Mouse (Mus musculus) lung, embryonic 16.5 days (tissue): Measurements from ENCODE around the gene Ube2h. TPM values are rescaled to one million over a fixed set of nuclear protein-coding genes. Genes with fewer than 3 reads are reported as not detected.

Source experiments
- ATAC-seq: fragments of 200-750 bp; cut with Nextera tagmentation; 2 replicates; pipeline ENCODE4 v1.8.0; 2017; ENCODE audit warnings: low read depth, mild to moderate bottlenecking, moderate library complexity
- H3K27ac ChIP-seq: fragments of 300-500 bp; sonication (generic); 2 replicates; pipeline ENCODE4 v1.5.1; 2014; ENCODE audit warnings: mild to moderate bottlenecking, control low read depth, low read length
- H3K27me3 ChIP-seq: fragments of 300-500 bp; sonication (generic); 2 replicates; pipeline ENCODE4 v1.6.1; 2014; ENCODE audit warnings: low read depth, low read length, mixed read lengths; ENCODE audit not compliant: control insufficient read depth, insufficient read depth
- H3K36me3 ChIP-seq: fragments of 300-500 bp; sonication (generic); 2 replicates; pipeline ENCODE4 v1.6.1; 2014; ENCODE audit warnings: low read length; ENCODE audit not compliant: control insufficient read depth, insufficient read depth
- H3K4me1 ChIP-seq: fragments of 300-500 bp; sonication (generic); replicated peaks from 2 replicates; pipeline ENCODE4 v1.6.1; 2014; ENCODE audit warnings: low read length, mixed read lengths; ENCODE audit not compliant: control insufficient read depth, insufficient read depth
- H3K4me2 ChIP-seq: fragments of 300-500 bp; sonication (generic); 2 replicates; pipeline ENCODE4 v1.6.1; 2014; ENCODE audit warnings: low read depth, low read length, control low read depth
- H3K4me3 ChIP-seq: fragments of 300-500 bp; sonication (generic); 2 replicates; pipeline ENCODE4 v1.5.1; 2014; ENCODE audit warnings: mild to moderate bottlenecking, low read length, control low read depth
- H3K9ac ChIP-seq: fragments of 300-500 bp; sonication (generic); 2 replicates; pipeline ENCODE4 v1.6.1; 2014; ENCODE audit warnings: low read length, control low read depth
- H3K9me3 ChIP-seq: fragments of 300-500 bp; sonication (generic); 2 replicates; pipeline ENCODE4 v1.6.1; 2016; ENCODE audit warnings: low read length; ENCODE audit not compliant: control insufficient read depth
- WGBS: fragments of 180-500 bp; shearing (Covaris S2); extraction: QIAGEN DNeasy Blood & Tissue Kit; methylation state at CpG from one replicate; pipeline ENCODE4 v1.1.7; 2014; 5-methylcytosine and 5-hydroxymethylcytosine counted together
- polyA plus RNA-seq: library from polyadenylated mRNA; unstranded; fragments of >200 nt; fragmentation: Nextera tagmentation; extraction: Ambion mirVana; gene quantifications from 2 replicates; pipeline ENCODE4 v1.2.1, GENCODE M21; 2015

The Ube2h gene
- polyA plus RNA-seq, 1 experiment from 2014 or later = 42.5 TPM

DNA sequence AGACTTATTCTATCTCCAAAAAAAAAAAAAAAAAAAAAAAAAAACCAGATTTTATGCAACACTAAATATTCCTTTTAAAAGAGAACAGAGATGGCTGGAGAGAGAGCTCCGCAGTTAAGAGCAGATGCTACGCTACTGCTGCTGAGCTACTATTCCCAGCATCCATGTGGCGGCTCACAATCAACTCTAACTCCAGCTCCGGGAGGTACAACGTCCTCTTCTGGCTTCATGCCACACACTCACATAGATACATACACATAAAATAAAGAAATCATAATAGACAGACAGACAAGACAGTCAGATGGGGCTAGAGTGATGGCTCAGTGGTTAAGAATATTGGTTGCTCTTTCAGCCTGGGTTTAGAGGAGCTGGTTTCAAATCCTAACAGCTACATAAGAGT, 58.9 kb downstream of the Ube2h start:
- WGBS = 80% methylated on average over 5 of the region's 5 CpGs
- Histone ChIP-seq H3K4me2 (no peak overlapping the region), H3K9ac (no peak overlapping the region), H3K9me3 (no peaks in the 10 kb centered on the region), H3K27me3 (no peaks in the 10 kb centered on the region), H3K4me1 (no peaks in the 10 kb centered on the region), H3K36me3 (no peaks in the 10 kb centered on the region), H3K4me3 (no peak overlapping the region), H3K27ac (no peak overlapping the region)
- ATAC-seq = no peak

DNA sequence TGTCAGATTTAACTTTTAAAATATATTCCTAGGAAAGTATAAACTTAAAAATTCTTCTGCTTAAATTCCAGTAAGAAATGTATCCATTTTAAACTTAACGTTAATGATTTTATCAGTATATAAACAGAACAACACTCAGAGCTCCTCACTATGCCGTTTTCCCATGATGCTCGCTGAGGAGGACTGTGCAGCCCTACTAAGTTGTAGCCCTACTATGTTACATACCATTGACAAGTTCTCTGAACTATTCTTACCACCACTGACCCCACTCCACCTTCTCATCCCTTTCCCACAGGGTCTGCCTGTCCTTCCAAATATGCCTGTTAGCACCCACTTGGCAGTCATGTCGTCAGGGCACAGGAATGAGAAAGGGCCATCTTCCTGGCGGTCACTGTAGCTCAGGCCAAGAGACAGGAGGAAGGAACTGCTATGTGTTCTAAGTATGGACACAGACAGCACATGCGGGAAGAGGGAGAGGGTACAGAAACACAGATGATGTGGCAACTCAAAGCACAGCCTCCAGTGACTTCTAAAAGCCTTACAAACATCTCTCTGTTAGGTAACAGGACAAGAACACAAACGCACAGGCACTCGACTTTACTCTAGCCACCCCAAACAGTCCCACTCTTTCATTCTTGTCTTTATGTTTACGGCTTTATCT, 60.9 kb downstream of the Ube2h start:
- H3K4me3 ChIP-seq = no peak overlapping the region
- no peaks in the 10 kb centered on the region for H3K27me3 ChIP-seq
- 82% methylated on average over 9 of the region's 9 CpGs for WGBS
- H3K9ac ChIP-seq = no peak overlapping the region
- no peak for ATAC-seq
- H3K4me1 ChIP-seq = no peaks in the 10 kb centered on the region
- 0 out of 2 replicates have a peak, but pooled peaks cover 4% of the 10 kb centered on the region for H3K36me3 ChIP-seq
- no peak overlapping the region for H3K27ac ChIP-seq
- H3K9me3 ChIP-seq = no peaks in the 10 kb centered on the region
- H3K4me2 ChIP-seq = no peak overlapping the region

DNA sequence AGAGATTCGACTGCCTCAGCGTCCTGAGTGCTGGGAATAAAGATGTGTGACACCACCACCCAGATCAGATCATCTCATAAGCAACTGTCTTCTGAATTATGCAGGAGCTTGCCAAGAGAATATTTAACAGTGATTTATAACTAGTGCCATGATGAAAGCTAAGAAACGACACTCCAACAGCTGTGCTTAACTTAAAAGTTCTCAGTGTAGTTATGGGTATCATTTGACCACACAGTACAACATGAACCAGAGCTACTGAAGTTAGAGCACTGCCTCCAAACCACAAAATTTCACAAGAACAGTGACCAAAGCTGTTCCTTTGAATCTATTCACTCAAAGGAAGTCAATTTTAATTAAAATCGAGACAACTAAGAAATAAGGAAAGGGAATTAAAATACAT, 61.4 kb downstream of the Ube2h start:
- no peak overlapping the region for H3K27ac ChIP-seq
- no peaks in the 10 kb centered on the region for H3K4me1 ChIP-seq
- H3K27me3 ChIP-seq = no peaks in the 10 kb centered on the region
- no peak overlapping the region for H3K4me2 ChIP-seq
- H3K36me3 ChIP-seq = 0 out of 2 replicates have a peak, but pooled peaks cover 4% of the 10 kb centered on the region
- no peak overlapping the region for H3K4me3 ChIP-seq
- H3K9me3 ChIP-seq = no peaks in the 10 kb centered on the region
- no peak for ATAC-seq
- H3K9ac ChIP-seq = no peak overlapping the region
- WGBS = 76% methylated on average over 4 of the region's 4 CpGs

GRCm38 (mm10) chr6:30240105-30240504, 64.2 kb downstream of the Ube2h start:
- Histone ChIP-seq H3K27me3 (no peaks in the 10 kb centered on the region), H3K27ac (no peak overlapping the region), H3K9me3 (no peaks in the 10 kb centered on the region), H3K4me2 (no peak overlapping the region), H3K4me3 (no peak overlapping the region), H3K36me3 (0 out of 2 replicates have a peak, but pooled peaks cover 4% of the 10 kb centered on the region), H3K4me1 (no peaks in the 10 kb centered on the region), H3K9ac (no peak overlapping the region)
- 87% methylated on average over 7 of the region's 7 CpGs for WGBS
- ATAC-seq = no peak

DNA sequence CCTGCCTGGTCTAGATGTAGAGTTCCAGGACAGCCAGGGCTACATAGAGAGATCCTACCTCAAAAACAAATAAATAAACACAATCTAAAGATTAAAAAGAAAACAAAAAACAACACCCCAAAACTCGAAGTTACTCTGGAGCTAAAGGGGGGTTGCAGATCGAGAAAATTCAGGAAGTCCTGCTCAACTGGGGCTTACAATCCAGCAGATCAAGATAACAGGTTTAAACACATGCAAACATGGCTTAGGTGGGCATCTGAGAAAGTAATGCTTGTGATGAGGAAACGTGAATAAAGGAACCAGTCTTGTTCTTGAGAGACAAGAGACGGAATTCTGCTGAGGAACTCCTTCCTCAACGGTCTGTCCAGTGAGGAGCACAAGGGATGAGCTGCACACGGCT, 65.1 kb downstream of the Ube2h start:
- H3K36me3 ChIP-seq = 0 out of 2 replicates have a peak, but pooled peaks cover 7% of the 10 kb centered on the region
- H3K9me3 ChIP-seq = no peaks in the 10 kb centered on the region
- no peak for ATAC-seq

DNA sequence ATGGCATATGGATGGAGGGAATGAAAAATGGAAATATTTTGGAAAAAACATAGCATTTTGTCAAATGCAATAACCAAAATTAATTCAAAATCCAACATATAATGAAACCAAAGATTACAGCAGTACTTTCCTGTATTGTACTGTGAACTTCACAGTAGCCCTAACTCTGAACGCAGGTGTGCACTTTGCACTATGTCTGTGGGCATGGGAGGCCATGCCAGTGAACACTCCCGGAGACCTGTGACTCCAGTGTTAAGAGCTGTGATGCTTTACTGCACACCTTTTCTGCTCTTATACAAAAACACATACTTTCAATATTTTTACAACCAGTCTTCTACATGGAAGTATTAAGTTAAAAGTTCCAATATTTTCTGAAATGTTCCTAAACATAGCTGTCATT, 66.3 kb downstream of the Ube2h start:
- no peaks in the 10 kb centered on the region for H3K9me3 ChIP-seq
- H3K9ac ChIP-seq = no peak overlapping the region
- H3K4me3 ChIP-seq = no peak overlapping the region
- no peak overlapping the region for H3K4me2 ChIP-seq
- 94% methylated on average over 2 of the region's 2 CpGs for WGBS
- H3K36me3 ChIP-seq = 0 out of 2 replicates have a peak, but pooled peaks cover 7% of the 10 kb centered on the region
- no peaks in the 10 kb centered on the region for H3K27me3 ChIP-seq
- ATAC-seq = no peak
- no peak overlapping the region for H3K27ac ChIP-seq
- no peaks in the 10 kb centered on the region for H3K4me1 ChIP-seq

More for the DNA sequence above, 65.1 kb downstream of the Ube2h start:
- no peak overlapping the region for H3K9ac ChIP-seq
- no peaks in the 10 kb centered on the region for H3K27me3 ChIP-seq
- H3K27ac ChIP-seq = no peak overlapping the region
- no peak overlapping the region for H3K4me3 ChIP-seq
- H3K4me2 ChIP-seq = no peak overlapping the region
- WGBS = 70% methylated on average over 6 of the region's 6 CpGs
- H3K4me1 ChIP-seq = no peaks in the 10 kb centered on the region

- H3K27me3 ChIP-seq = no peaks in the 10 kb centered on the region
- no peak overlapping the region for H3K9ac ChIP-seq
- no peaks in the 10 kb centered on the region for H3K9me3 ChIP-seq
- H3K27ac ChIP-seq = no peak overlapping the region
- no peak overlapping the region for H3K4me3 ChIP-seq
- 45% methylated on average over 1 of the region's 1 CpGs for WGBS
- 0 out of 2 replicates have a peak, but pooled peaks cover 7% of the 10 kb centered on the region for H3K36me3 ChIP-seq
- H3K4me2 ChIP-seq = no peak overlapping the region
- no peak for ATAC-seq
- no peaks in the 10 kb centered on the region for H3K4me1 ChIP-seq
Observed at GRCm38 (mm10) chr6:30236564-30236963, 67.8 kb downstream of the Ube2h start.

DNA sequence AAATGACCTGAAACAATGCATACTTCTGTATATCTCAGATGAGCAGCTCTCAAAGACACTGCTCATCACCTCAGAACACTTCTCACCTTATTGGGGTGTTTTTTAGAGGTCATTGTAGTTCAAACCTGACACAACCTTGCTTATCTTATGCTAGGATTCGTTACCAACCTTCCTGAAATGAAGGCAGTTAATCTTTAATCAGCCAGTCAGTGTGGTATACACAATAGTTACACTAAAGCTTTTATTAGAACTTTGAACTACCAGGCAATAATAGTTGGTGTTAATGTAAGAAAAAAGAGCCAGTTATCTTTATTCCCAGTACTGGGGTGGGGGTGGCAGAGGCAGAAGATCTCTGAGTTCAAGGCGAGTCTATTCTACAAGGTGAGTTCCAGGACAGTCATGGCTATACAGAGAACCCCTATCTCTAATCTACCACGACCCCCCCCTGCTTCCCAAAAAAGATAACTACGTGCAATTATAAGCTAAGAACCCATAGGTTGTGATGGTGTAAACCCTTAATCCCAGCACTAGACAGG, 72.5 kb downstream of the Ube2h start:
- Histone ChIP-seq H3K27ac (no peak overlapping the region), H3K36me3 (0 out of 2 replicates have a peak, but pooled peaks cover 3% of the 10 kb centered on the region), H3K4me1 (no peaks in the 10 kb centered on the region), H3K9me3 (no peaks in the 10 kb centered on the region), H3K27me3 (no peaks in the 10 kb centered on the region), H3K4me2 (no peak overlapping the region), H3K4me3 (no peak overlapping the region), H3K9ac (no peak overlapping the region)
- whole genome bisulfite sequencing = 85% methylated on average over 4 of the region's 4 CpGs
- no peak for ATAC-seq

DNA sequence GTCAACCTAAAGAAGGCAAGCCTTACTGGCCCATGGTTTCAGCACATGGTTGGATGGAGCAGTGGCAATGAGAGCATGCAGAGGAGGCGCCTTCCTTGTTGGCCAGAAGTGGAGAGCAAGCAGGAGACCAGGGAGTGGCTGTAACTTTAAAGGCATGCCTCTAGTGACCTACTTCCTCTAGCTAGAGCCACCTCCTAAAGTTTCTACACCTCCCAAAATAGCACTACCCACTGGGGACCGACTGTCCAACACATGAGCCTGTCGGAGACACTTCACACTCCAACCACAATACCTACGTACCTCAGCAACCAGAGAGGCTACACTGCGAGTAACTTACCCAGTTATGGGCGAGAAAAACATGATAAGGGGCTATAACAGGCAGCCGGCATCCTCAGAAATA, 74.1 kb downstream of the Ube2h start:
- Histone ChIP-seq H3K4me3 (no peak overlapping the region), H3K27me3 (no peaks in the 10 kb centered on the region), H3K4me2 (no peak overlapping the region), H3K4me1 (no peaks in the 10 kb centered on the region), H3K9ac (no peak overlapping the region), H3K27ac (no peak overlapping the region), H3K36me3 (0 out of 2 replicates have a peak, but pooled peaks cover 5% of the 10 kb centered on the region), H3K9me3 (no peaks in the 10 kb centered on the region)
- 77% methylated on average over 7 of the region's 7 CpGs for WGBS
- no peak for ATAC-seq
